Mouse (Mus musculus) ES-Bruce4 (cell line): Measurements from ENCODE around the gene Tmsb15b2.

ENCODE experiments used
- CTCF ChIP-seq: IDR thresholded peaks from one replicate; pipeline ENCODE4 v1.8.1; 2011; ENCODE audit warnings: low read depth, low read length
- EP300 ChIP-seq: IDR thresholded peaks from 2 replicates; pipeline ENCODE4 v1.6.1; 2011; ENCODE audit warnings: low read depth, low read length; ENCODE audit not compliant: insufficient read depth
- POLR2A ChIP-seq: IDR thresholded peaks from one replicate; pipeline ENCODE4 v1.8.1; 2011; ENCODE audit warnings: low read length; ENCODE audit not compliant: insufficient read depth

GRCm38 (mm10) chrX:136937985-136938384 lies 37.3 kb downstream of the Tmsb15b2 start:
- TF ChIP-seq CTCF = no peak
- no peak for TF ChIP-seq EP300
- TF ChIP-seq POLR2A = no peak
